Mouse (Mus musculus) kidney, adult 8-10 months (tissue): ENCODE measurements at regions not wholly inside any gene's neighbourhood (a gene's known extent, or its start where the extent isn't known, plus 50 kb on each side); places are given as distances from the start of the nearest gene placed in this dataset.

Experiments
- DNase-seq, 2 experiments: peaks; one replicate each; pipeline ENCODE4 v3.0.0; 2022

DNA sequence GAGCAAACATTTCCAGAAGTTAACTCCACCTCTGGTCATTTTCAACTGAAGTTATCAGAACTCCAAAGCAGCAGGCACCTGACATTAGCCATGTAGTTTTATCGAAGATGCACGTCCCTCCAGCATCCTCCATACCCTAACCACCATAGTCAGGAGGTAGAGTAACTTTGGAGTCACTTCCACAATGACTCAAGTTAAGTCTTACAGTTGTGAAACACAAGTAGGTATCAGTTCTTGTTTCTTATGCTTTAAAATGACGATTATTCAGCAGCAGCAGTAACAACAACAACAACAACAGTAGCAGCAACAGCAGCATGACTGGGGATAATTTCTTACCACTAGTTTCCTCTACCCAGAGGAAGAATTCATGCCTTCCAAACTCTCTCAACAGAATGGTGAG is 51.3 kb upstream of the Tank start:
- DNase-seq = no peak

DNA sequence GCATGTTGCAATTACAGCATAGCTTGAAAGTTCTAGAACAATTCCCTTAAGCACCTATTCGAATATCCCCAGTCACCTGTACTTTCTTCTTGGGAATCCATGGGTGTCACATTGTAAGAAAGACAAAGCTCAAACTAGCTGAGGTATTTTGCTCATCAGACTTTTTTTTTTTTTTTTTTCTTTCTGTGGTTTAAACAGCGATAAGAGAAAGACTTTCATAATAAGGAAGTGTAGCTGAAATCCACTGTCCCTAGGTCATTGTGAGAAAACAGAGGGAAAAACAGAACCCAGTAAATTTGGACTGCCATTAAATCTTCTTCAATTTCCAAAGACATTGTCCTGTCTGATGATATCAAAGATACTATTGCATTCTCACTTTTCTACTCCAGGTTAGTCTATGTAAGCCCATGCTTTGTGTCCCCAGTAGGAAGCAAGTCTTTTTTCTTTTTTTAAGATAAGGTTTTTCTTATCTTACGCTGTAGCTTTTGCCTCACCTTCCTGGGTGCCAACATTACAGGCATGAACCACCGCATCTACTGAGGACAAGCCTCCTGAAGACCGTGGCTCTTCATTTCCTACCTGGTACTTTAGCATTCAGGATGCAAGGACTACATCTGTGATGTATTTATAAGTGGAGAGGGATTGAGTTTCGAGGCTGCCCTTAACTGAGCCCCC is 54.2 kb upstream of the Tank start:
- DNase-seq = no peak

DNA sequence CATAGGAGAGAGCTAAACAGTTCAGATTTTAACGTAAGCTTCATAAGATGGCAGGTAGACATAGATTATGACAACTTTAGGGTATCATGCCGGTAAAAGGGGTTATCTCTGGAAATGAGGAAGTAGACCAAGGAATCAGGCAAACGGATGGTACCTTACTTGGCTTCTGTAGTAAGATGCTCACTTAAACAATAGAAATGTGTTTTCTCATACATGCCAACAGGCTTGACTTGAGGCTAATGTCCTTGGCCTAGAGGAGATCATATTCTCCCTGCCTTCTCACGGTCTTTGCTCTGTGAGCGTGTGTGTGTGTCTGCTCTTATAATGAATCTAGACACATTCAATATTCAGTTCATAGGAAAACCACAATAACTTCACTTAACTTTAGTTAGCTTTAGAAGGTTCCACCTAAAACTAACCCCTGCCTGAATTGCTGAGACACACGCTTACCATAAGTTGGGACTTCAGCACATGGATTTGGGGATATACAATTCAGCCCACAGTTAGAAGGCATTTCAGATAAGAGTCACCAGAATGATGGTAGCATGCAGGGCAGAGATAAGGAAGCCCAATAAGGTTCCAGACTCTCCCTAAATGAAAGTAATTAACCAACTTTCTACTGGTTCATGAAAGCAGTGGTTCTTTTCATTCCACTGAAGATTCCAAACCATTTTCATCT is 63.8 kb upstream of the Tank start:
- no peak for DNase-seq

DNA sequence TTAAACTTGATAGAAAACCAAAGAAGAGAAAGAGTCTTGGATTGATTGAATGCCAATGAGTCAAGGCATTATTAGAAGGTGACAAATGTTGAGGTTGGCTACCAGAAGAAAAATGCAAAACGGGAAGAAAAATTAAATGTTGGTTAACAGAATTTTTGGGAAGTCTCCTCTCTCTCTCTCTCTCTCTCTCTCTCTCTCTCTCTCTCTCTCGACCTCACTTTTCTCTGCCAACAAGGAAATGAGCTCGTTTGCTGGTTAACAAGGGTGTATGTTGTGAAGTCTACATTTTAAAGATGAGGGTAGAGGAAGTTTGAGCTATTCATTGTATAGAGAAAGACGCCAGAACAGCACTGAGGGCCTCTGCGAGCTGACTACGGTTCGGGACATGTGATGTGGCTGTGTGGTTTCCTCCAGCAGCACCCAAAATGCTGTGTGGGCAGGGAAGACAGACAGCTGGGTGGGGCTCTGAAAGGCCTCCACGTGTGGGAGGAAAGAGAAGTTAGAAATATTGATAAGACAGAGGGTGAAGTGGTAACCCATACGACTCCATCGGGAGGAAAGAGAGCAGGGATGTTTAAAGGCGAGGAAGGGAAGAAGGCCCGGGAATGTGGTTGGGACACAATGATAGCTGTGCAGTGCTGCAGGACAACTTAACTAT is 64.5 kb upstream of the Tank start:
- DNase-seq = no peak

DNA sequence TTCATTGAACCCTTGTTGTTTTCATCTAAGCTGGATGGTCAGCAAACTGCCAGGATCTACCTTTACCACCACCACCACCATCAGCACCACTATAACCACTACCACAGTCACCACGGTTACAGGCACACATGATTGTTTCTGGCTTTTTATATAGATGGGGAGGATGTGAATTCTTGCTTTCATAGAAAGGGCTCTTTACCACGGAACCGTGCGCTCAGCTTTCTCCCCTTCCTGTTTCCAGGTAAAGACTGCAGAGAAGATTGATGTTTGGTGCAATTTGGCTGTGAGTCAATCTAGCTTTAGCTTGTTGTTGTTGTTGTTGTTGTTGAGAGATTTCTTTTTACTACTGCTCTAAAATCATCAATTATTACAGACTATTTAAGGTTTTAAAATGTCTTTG is 74.8 kb upstream of the Tank start:
- no peak for DNase-seq

DNA sequence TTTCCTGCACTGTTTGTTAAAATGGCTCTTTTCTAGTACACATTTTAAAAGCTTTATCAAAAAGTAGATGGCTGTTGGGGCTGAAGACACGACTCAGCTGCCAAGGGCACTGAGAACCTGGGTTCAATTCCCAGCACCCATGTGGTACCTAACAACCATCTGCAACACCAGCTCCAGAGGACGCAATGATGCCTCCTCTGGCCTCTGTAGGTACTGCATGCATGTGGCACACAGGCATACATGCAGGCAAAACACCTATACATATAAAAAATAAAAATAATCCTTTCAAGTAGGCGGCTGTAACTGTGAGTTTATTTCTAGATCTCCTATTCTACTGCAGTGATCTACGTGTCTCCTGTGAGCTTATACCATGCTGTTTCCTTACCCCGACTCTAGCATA is 76.5 kb upstream of the Tank start:
- no peak for DNase-seq

DNA sequence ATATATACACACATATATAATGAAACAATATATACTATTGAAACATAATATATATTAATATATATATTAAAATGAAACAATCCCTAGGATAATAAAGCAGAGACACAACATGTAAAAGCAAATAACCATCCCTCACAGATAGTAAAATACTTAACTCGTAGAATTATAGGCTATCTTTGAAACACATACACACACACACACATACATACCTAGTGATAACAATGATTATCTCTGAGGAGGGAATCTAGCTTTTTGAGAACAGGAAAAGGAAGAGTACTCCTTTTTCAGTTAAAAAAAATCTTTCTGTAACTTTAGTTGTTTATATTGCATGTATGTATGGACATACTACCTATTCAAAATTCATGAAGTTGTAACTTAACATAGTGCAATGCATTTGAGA is 79.1 kb upstream of the Tank start:
- DNase-seq = no peak

DNA sequence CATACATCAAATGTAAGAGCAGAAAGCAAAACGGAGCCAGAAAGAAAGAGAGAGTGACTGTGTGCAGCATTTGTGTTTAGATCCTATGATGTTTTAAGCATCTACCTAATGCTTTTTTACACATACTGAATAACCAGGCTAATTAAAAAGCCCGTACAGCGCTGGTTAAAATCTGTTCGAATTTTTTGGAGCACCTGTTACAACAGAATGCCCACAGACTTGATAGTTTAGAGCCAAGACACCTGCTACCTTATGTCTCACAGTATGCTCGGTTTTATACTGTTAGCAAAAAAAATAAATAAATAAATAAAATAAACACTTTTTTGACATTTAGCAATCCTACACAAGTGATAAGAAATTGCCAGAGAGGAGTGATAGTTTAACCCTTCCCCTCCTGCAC is 80.5 kb upstream of the Tank start:
- DNase-seq = no peak

DNA sequence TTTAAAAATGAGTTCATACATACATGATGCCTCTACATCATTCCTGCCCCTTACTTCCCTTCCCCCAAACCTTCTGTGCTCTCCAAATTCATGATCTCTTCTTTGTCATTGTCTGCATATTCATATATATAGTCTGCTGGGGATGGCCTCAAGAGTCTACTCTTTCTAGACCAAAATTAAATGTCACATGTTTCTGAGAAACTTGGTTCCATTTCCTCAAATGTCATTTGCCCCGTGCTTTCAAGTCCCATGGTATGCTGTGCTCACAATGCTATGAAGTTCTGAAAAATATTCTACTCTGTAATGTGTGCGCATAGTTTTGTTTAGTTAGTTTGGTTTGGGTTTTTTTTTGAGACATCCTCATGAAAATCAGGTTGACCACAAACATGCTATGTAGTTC is 81.4 kb upstream of the Tank start:
- no peak for DNase-seq

DNA sequence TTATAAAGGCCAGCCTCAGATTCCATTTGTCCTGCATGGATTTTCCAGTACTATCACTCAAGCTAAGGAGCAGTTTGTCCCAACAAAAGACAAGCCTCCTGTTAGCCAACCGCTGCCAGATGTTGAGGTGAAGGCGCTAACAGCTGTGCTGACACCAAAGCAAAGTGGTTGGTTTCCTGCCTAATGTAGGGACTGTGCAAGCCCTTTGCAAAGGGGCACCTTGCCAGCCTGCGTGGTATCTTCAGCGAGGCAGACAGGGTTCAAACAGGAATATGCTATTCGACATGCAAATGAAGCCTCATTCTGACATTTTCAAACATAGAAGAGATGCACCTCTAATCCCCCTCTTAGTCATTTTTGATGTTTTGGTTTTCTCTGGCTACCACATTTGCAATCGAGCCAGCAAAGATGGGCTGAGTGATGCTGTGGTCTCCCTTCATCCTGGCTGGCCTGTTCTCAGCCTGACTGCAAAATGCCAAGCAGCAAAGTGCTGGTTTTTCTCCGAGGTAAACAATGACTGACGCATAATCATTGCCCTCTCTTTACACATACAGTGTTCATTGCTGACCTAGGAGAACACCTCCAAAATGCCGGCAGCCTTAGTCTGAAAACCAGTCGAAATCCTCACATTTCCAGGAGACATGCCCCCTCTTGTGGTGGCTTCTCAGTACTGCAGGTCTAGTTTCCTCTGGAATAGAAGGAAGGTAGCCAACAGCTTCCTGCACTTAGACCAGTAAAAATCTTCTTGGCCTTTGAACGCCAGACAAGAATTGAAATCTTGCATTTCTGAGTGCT is 84.3 kb upstream of the Tank start:
- DNase-seq = peak; percentile 41 to 69

DNA sequence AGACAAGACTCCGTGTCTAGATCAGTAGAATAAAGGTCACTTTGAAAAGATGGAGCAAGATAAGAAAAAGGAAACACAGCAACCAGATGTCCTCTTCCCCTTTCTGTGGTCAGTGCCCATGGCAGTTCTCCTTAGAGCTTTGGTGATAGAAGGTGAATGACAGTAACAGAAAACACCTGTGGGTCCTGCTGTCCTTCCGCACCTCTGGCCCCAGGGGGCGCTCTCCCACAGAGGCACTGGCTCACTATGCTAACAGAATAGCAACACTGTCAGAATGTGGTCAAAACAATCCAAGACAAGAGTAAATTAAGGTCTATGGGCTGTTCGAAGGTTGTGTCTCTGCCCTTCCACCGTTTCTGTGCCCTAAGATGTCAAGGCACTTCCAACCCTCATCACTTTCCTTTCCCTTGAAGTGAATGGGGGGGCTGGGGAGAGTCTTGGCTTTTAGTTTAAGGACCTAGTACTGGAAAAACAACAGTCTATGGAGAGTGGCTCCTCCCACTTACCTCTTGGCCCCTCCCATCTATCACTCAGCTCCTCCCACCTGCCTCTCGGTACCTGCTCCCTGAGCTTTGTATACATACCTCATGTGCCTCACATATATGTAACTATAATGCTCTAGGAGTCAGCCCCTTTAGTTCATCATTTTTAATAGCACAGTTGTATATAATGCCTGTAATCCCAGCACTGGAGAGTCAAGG is 86.2 kb upstream of the Tank start:
- DNase-seq = no peak

DNA sequence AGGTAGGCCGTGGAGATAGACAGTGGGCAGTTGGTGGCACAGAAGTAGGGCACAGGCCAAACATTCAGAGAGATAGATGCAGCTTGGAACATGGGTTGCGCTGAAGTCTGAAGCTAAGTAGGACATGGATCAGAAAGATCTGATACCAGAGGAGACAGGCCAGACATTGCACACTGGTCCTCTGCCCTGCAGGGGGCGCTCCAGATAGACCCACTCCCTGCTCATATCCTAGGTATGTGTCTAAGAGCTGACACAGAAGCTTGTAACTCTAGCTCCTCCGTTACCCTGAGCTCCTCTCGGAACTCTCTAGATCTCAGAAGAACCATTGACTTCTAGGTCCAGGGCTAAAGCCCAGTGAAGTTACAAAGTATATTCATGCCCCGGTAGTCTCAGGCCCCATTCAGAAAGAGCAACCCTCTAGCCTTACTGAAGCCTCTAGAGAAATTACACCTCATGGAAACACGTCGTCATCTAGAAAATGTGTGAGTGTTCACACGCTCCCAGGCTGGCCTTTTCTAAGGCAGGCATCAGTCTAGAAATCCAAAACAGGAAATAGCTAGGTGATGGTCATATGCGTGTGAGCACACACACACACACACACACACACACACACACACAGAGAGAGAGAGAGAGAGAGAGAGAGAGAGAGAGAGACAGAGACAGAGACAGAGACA is 87.8 kb upstream of the Tank start:
- no peak for DNase-seq

DNA sequence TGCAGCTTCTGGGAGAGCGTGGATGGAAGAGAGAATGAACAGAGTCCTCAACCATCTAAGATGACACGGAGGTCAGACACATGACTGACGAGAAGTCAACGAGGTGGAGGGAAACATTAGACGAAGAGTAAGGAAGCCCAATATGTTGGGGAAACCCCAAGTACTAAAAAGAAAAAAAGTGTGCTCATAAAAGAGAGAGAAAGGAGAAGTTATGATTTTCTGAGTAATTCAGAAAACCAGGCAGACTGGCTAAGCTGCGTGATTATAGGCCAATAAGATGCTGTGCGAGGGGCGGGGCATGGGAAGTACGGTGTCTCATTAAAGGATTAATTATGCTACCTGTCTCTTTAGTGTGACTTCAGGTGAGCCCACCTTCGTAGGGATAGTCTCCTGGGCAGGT is 88.6 kb upstream of the Tank start:
- DNase-seq = no peak

DNA sequence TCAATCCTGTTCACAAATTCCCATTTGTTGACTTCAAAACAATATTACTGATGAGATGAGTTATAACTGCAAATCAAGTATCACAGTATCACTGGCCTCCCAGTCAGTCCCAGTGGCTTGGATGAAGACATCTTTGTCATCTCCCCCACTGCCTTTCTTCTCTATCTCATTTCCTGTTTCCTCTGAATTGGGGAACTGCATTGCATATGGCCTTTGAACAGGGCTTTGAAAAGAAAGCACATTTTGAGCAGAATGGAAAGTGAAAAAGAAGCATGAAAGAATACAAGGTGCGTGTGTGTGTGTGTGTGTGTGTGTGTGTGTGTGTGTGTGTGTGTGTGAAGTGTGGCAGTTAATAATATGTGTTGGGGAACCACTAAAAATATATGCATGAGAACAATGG is 94.6 kb upstream of the Tank start:
- DNase-seq = no peak

DNA sequence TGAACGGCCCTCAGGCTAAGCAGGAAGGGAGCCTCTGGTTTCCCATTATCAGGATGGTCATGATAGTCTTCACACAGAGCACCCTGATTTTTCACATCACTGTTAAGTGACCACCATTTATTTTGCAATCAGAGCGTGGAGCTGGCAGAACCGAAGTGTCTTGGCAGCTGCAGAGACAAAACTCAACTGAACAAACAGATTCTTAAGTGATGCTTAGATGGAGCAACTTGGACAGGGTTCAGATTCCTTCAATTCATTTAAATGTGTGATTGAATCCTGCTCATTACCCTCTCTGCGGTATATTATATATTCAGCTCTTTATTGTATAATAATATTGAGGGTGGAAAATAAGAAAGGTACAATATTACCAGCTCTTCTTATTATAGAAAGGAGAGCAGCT is 101.7 kb upstream of the Tank start:
- DNase-seq = no peak

DNA sequence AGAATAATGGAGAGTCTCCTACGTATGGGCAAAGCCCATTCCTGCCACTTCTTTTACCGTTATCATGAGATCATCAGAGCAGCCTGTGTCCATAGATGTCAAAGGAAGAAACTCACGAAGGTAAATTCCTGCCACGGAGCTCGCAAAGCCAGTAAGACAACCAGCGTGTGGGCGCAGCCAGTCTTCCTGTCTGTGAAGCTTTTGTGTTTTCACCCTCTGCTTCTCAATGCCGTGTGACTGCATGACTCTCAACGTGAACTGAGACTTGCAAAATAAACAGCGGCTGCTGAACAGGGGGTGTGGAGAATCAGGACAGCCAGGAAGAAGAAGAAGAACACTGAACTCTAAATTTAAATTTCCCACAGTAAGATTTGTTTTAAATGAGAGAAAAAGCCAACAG is 103.8 kb upstream of the Tank start:
- DNase-seq = no peak

DNA sequence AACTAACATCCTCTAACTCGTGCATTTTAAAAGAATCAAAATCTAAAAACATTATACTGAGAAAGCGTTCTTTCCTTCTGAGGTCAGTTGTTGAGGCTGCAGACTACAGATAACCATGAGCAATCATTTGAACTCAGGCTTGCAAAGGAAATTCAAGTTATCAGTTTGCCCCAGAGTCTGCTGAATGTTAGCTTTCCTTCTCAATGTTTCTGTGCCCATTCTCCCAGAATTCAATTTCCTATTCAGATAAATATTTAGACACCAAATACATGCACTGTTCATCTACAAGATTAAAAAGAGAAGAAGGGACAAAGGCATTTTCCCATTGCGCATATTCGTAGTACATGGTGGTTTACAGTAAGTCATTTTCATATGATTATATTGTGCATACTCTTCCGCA is 107.9 kb upstream of the Tank start:
- no peak for DNase-seq

DNA sequence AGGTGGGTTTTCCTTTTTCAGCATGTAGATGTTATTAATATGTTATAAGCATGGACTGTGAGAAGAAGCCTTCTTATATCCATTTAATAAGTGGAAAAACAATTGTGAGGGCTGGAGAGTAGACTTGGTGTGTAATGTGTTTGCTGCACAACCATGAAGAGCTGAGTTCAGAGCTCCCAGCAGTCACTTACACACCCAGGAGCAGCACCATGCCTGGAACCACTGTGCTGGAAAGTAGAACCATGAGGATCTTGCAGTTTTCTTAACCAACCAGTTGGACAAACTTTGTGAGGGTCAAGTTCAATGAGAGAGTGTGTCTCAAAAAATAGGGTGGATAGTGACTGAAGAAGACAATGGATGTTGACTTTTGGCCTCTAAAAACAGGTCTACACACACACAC is 108.3 kb upstream of the Tank start:
- no peak for DNase-seq

DNA sequence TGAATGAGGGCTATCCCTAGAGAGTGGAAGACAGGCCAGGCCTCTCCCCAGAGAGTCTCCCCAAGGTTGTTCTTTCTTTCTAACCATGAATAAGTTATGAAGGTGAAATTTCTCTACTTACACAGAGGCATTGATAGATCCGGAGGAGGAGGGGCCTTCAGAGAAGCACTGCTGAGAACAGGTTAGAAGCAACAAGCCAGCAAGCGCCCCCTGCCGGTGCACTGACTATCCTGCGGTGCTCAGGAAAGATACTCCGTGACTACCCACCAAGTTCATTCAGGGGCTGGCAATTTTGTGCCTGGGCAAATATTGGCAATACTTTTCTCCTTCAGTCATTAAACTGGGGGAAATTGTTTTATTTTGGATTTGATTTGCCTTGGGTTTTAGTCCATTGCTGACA is 122.5 kb upstream of the Tank start:
- peak; percentile 8 to 60 for DNase-seq

DNA sequence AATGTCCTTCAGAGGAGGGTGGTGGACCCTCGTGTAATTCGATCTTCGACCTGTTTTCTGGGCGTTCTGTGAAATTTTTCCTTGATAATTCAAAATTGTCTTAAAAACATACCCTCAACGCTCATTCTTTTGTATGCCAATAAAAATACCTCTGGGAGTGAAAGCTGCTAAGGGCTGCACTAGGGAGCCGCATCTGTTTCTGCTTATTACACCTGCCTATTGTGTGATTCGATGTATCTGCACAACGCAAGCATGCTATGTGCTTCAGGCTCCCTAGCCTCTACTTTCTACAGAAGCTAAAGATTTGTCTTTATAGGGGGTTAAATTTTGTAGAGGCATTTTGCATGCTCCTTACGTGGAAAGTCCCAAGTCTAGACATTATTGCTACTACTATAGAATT is 123.7 kb upstream of the Tank start:
- no peak for DNase-seq

DNA sequence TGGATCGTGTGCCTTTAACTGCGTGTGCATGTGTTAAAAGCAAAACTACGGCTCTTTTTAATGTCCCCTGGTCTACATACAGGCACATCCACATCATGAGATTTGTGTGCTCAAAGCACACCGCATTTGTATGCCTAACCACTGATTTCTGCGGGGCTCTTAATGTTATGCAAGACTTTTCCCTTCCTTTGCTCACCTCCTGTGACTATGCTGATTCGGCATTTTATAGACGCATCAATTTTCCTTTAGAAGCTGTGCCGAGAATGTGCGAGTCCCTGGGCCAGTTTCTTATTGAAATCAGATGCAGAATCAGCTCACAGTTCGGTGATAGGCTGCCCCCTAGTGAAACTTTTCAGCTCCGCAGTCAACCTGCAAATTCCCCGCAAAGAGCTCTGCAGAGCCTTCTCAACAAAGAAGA is 124.1 kb upstream of the Tank start:
- peak; percentile 78 to 90 for DNase-seq

DNA sequence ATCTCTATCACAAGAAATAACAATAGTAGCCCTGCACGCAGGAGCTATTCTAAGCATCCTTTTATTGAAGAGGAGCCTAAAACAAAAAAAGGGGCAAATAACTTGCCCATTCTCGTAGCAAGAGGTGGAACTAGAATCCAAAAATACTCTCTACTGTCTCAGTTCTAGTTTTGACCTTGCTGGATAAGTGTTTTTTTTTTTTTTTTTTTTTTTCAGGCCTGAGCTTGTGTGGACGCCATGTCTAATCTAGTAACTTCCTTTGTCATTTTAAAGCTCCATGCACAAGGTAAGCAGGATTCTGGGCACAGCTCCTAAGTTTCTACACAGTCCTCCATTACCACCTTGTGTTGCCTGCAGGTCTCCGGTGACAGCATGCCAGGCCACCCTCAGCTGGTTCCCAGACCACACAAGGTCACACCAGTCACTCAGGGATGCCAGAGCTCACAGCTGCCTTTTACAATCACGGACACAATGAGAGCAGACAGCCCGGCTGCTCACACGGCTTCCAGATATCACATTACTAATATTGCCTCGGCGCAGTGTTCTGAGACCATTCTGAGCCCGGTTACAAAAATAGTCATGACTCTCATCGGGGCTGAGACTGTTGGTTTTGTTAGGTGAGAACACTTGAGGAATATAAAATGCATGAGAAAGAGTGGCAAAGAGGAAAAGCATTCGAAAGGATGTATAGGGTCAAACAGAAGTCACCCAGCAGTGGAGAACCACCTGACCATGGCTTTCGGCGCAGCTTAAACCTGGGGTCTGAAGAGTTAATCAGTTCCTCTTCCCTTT is 124.7 kb upstream of the Tank start:
- peak; percentile 8 to 17 for DNase-seq
